Mouse (Mus musculus) kidney, embryonic 16.5 days (tissue): ENCODE results near the gene Rarg. TPM values are rescaled to one million over a fixed set of nuclear protein-coding genes. Genes with fewer than 3 reads are reported as not detected.

Experiments used
- ATAC-seq: fragments of 200-750 bp; cut with Nextera tagmentation; 2 replicates; pipeline ENCODE4 v1.8.0; 2017; ENCODE audit warnings: moderate TSS enrichment; ENCODE audit not compliant: low FRiP score, low TSS enrichment
- H3K27ac ChIP-seq: fragments of 300-500 bp; sonication (generic); 2 replicates; pipeline ENCODE4 v1.5.1; 2014; ENCODE audit warnings: low read length
- H3K27me3 ChIP-seq: fragments of 300-500 bp; sonication (generic); 2 replicates; pipeline ENCODE4 v1.6.1; 2014; ENCODE audit warnings: low read length, control low read depth, mixed read lengths; ENCODE audit not compliant: insufficient read depth
- H3K36me3 ChIP-seq: fragments of 300-500 bp; sonication (generic); 2 replicates; pipeline ENCODE4 v1.6.1; 2014; ENCODE audit warnings: low read length, control low read depth, mixed read lengths; ENCODE audit not compliant: insufficient read depth
- H3K4me1 ChIP-seq: fragments of 300-500 bp; sonication (generic); 2 replicates; pipeline ENCODE4 v1.6.1; 2014; ENCODE audit warnings: low read length, control low read depth, mixed read lengths; ENCODE audit not compliant: insufficient read depth
- H3K4me2 ChIP-seq: fragments of 300-500 bp; sonication (generic); replicated peaks from 2 replicates; pipeline ENCODE4 v1.6.1; 2014; ENCODE audit warnings: low read depth, low read length
- H3K4me3 ChIP-seq: fragments of 300-500 bp; sonication (generic); 2 replicates; pipeline ENCODE4 v1.5.1; 2014; ENCODE audit warnings: mild to moderate bottlenecking, low read length
- H3K9ac ChIP-seq: fragments of 300-500 bp; sonication (generic); replicated peaks from 2 replicates; pipeline ENCODE4 v1.6.1; 2014; ENCODE audit warnings: low read length
- H3K9me3 ChIP-seq: fragments of 300-500 bp; sonication (generic); 2 replicates; pipeline ENCODE4 v1.6.1; 2016; ENCODE audit warnings: low read length, control low read depth
- WGBS: fragments of 180-500 bp; shearing (Covaris S2); extraction: QIAGEN DNeasy Blood & Tissue Kit; methylation state at CpG from one replicate; pipeline ENCODE4 v1.1.7; 2014; 5-methylcytosine and 5-hydroxymethylcytosine counted together
- polyA plus RNA-seq: library from polyadenylated mRNA; unstranded; fragments of >200 nt; fragmentation: Nextera tagmentation; extraction: Ambion mirVana; gene quantifications from 2 replicates; pipeline ENCODE4 v1.2.1, GENCODE M21; 2015

Rarg gene
- polyA plus RNA-seq, 1 experiment from 2014 or later: 31.9 TPM

DNA sequence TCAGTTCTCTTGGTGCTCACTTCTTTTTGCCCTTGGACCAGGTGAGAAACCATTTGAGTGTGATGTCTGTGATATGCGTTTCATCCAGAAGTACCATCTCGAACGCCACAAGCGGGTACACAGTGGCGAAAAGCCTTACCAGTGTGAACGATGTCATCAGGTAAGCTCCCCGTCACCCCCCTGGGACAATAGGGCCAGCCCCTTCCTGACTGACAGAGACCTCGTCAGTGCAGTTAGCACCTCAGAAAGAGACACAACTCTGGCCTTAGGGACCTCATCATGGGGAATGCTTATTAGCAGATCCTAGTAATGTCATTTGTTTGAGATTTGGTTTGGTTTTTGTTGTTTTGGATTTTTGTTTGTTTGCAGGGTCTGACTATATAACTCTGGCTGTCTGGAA, 48.2 kb downstream of the Rarg start:
- ATAC-seq: no peak
- peaks cover 76% of the 10 kb centered on the region for H3K36me3 ChIP-seq

DNA sequence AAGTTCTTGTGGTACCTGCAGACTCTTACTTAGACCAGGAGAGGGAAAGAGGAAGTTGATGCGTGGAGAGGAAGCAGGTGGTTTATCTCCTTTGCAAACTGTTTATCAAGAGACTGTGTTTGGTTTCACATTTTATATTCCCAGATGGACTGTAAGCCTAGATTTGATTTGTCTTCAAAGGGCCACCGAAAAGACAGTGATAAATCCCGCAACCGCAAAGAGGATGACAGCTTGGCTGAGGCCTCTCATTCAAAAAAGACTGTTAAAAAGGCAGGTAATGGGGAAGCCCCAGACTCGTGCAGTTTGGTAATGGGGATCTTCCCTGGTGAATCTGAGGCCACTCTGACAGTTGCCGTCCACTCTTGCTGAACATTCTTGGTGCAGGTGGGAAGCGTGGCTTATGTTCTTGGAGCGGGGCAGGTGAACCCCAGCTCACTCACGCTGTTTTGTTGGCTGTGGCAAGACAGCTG, 49.2 kb downstream of the Rarg start:
- peaks cover 66% of the 10 kb centered on the region for H3K36me3 ChIP-seq
- H3K27ac ChIP-seq: peak overlapping the region; percentile 67

More for the DNA sequence above, 48.2 kb downstream of the Rarg start:
- Histone ChIP-seq H3K4me2 (no peak overlapping the region), H3K4me3 (no peak overlapping the region), H3K9me3 (no peaks in the 10 kb centered on the region), H3K27me3 (no peaks in the 10 kb centered on the region), H3K4me1 (peaks cover 43% of the 10 kb centered on the region), H3K9ac (no peak overlapping the region), H3K27ac (no peak overlapping the region)
- WGBS: 79% methylated on average over 8 of the region's 8 CpGs

DNA sequence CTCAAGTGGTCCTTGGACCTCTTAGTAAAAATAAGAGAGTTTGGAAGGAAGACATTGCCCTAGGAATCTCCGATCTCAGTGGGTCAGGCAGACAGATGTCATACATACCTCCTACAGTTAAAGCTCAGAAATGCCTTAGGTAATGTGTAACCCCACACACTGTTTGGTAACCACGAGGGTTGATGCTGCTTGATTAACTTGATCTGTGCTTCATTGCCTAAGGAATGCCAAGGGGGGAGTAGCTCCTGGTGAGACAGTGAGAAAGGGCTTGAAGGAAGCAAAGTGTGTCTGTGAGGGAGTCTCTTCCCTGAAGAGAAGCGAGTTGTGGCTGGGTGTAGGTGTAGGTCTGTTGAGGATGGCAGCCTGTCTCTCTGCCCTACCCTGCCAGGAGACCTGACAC, 50.0 kb downstream of the Rarg start:
- WGBS: 42% methylated on average over 3 of the region's 3 CpGs
- no peak overlapping the region; the same call in 1 of the 2 replicates for H3K9ac ChIP-seq
- peaks cover 59% of the 10 kb centered on the region for H3K36me3 ChIP-seq
- H3K4me1 ChIP-seq: peaks cover 46% of the 10 kb centered on the region
- peak; percentile 33; the same call in 1 of the 2 replicates for ATAC-seq
- peak overlapping the region; percentile 37 for H3K4me2 ChIP-seq
- no peaks in the 10 kb centered on the region for H3K9me3 ChIP-seq
- H3K4me3 ChIP-seq: peak overlapping the region; percentile 3; the same call in 1 of the 2 replicates
- H3K27ac ChIP-seq: peak overlapping the region; percentile 68
- H3K27me3 ChIP-seq: no peaks in the 10 kb centered on the region

More for the DNA sequence above, 49.2 kb downstream of the Rarg start:
- Histone ChIP-seq H3K9ac (peak overlapping the region; percentile 29; the same call in 1 of the 2 replicates), H3K4me3 (peak overlapping the region; percentile 8; the same call in 1 of the 2 replicates), H3K27me3 (no peaks in the 10 kb centered on the region), H3K4me1 (peaks cover 43% of the 10 kb centered on the region), H3K4me2 (peak overlapping the region; percentile 37), H3K9me3 (no peaks in the 10 kb centered on the region)
- 62% methylated on average over 9 of the region's 9 CpGs for WGBS
- ATAC-seq: no peak

DNA sequence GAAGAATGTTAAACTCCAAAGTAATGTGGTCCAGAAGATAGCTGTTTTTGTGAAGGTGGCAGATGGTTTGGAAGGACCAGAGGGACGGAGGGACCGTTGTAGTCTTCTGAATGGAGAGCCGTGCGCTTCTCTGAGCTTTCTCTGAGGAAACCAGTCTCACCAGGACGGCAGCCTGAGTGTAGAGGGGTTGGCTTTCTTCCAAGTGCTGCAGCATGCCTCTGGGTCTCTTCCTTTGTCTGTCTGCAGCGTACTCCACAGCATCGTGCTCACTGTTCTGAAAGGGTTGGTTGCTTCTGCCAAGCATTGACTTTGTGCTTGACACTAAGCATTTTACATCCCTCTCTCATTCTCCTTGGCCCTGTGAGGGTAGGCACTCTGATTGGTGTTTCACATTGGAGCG, 51.5 kb downstream of the Rarg start:
- Histone ChIP-seq H3K9ac (peak overlapping the region; percentile 100), H3K4me2 (peak overlapping the region; percentile 79), H3K4me3 (peak overlapping the region; percentile 89), H3K36me3 (peaks cover 53% of the 10 kb centered on the region), H3K27me3 (no peaks in the 10 kb centered on the region), H3K9me3 (no peaks in the 10 kb centered on the region), H3K27ac (peak overlapping the region; percentile 51), H3K4me1 (peaks cover 48% of the 10 kb centered on the region)
- ATAC-seq: no peak
- WGBS: 38% methylated on average over 8 of the region's 8 CpGs

DNA sequence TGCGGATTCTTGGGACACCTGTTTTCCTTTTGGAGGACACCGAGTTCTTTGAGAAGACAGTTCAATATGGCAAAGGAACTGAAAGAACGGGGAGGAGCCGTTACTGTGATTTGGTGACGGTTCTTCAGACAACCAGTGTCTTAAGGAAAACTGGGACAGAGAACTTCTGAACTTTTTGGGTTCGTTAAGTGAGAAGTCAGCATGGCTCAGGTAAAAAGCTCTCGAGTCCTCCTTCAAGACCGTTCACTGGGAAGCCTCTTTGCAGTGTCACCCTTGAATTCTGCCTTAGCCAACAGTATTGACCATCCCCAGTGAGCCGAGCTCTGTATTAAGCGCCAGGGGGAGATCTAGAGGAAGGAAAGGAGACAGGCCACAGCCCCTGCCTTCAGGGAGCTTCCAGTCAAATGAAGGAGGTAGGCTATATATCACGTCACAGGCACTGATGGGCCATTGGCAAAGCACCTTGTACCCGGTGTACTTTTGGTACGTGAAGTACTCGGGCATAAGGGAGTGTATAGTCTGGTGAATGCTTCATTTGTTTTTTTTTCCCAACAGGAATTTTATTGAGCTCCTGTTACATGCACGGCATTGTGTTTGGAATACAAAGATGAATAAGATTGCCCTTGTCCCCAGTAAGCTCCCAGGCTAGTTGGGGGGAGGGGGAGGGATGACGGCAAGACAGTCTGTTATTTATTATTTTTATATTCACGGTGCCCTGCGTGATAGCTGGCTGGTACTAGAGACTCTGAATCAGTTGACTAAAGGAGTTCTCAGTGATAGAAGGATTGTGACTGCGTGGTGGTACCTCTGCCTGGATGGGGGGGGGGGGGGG, 52.4 kb downstream of the Rarg start, which contains the start of gene Csad:
TSS of gene Csad (minus strand) at position 51 of the 832 bp plus-strand sequence.
- no peak for ATAC-seq
- H3K27me3 ChIP-seq: no peaks in the 10 kb centered on the region
- WGBS: 39% methylated on average over 19 of the region's 19 CpGs
- peak within 1 kb of the TSS; percentile 89 for H3K4me3 ChIP-seq
- peak within 1 kb of the TSS; percentile 100 for H3K27ac ChIP-seq
- peaks cover 48% of the 10 kb centered on the region for H3K4me1 ChIP-seq
- H3K9ac ChIP-seq: peak within 1 kb of the TSS; percentile 100
- peaks cover 45% of the 10 kb centered on the region for H3K36me3 ChIP-seq
- H3K4me2 ChIP-seq: peak within 1 kb of the TSS; percentile 79
- H3K9me3 ChIP-seq: no peaks in the 10 kb centered on the region

DNA sequence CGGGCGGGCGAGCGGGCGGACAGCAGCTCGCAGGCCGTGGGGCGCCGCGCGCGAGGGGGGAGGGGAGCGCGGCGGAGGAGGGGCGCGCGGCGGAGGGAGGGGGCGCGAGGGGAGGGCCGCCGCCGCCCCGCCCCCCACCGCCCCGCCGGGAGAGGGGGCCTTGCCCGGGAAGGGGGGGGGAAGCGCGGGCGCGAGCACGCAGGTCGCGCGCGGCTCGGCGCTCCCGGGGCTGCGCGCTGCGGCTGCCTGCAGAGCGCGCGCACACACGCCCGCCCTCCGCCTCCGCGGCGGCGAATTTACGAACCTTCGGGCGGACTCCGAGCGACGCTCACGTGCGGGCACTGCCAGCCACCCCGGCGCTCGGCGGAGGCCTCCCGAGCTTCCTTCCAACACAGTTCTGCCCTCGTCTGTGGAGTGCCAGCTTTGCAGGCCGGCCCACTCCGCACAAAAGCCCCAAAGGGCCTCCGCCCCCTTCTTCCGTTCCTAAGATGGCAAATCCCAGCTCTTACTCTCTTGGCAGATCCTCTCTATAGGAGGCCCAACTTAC, 53.4 kb downstream of the Rarg start:
- peaks cover 38% of the 10 kb centered on the region for H3K36me3 ChIP-seq
- no peaks in the 10 kb centered on the region for H3K27me3 ChIP-seq
- peak; percentile 29 for ATAC-seq
- peak overlapping the region; percentile 89 for H3K4me3 ChIP-seq
- peak overlapping the region; percentile 100 for H3K27ac ChIP-seq
- no peaks in the 10 kb centered on the region for H3K9me3 ChIP-seq
- H3K4me1 ChIP-seq: peaks cover 48% of the 10 kb centered on the region
- H3K9ac ChIP-seq: peak overlapping the region; percentile 100
- peak overlapping the region; percentile 79 for H3K4me2 ChIP-seq
- 0% methylated on average over 39 of the region's 72 CpGs for WGBS

DNA sequence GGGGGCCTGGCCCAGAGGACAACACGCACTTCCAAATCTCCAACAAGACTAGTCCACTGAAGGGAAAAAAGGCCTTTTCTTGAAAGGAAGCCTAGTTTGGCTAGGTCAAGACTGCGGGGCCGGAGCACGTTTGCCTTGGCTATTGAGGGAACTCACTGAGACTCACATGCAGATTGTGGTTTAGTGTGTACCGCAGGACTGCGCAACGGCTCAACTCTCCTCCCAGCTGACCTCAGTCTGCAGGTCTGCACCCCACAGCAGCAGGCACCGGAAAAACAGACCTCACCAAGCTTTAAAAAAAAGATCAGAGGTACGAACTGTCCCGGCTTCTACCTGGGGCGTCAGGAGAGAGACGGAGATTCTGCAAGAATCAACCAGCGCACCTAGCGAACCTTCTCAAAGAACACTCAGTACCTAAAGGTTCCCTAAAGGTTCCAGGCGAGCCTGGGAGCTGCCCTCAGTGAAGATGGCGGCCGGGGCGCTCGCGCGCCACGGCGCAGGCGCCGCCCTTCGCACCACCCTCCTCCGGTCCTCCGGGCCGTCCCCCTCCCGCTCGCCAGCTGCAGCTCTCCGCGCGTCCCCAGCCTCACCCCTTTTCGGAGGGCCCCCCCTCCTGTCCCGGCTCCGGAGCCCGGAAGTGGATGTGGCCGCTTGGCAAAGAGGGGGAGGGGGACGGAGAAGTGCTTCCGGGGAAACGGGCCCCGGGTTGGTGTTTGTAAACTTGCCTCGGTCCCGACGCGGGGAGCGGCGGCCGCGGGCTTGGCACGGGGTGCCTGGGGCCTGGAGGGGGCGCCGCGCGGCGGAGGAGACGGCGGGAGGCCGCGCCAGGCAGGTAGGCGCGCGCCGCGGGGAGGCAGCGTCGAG, 54.1 kb downstream of the Rarg start, which contains the start of gene Zfp740:
TSS of gene Zfp740 (plus strand) at position 279 of the 864 bp plus-strand sequence.
- Histone ChIP-seq H3K4me1 (peaks cover 43% of the 10 kb centered on the region), H3K4me3 (peak within 1 kb of the TSS; percentile 89)

DNA sequence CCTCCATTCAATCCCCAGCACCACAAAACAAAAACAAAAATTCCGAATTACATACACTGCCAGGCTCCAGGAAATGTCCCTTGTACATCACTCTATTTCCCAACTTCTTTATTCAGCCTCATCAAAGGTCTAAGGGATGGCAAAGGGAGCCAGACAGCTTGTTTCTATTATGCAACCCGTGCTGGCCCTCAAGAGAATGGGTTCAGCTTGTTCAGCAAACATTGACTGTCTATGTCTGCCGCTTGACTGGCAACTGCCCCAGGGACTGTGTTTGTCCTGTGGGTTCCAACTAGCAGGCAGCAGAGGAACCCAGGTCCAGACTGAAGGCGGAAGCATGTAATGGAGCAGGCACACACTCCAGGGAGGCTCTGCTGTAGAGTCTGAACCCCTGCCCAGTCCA, 58.5 kb downstream of the Rarg start:
- no peaks in the 10 kb centered on the region for H3K9me3 ChIP-seq
- no peak overlapping the region for H3K27ac ChIP-seq
- peaks cover 4% of the 10 kb centered on the region; the same call in 1 of the 2 replicates for H3K4me1 ChIP-seq
- no peaks in the 10 kb centered on the region for H3K27me3 ChIP-seq
- H3K4me3 ChIP-seq: no peak overlapping the region
- no peak for ATAC-seq
- WGBS: 93% methylated on average over 4 of the region's 4 CpGs
- H3K36me3 ChIP-seq: 0 out of 2 replicates have a peak, but pooled peaks cover 4% of the 10 kb centered on the region
- no peak overlapping the region for H3K4me2 ChIP-seq
- no peak overlapping the region for H3K9ac ChIP-seq

More for the DNA sequence above, 54.1 kb downstream of the Rarg start, which contains the start of gene Zfp740:
- H3K36me3 ChIP-seq: peaks cover 31% of the 10 kb centered on the region
- no peaks in the 10 kb centered on the region for H3K27me3 ChIP-seq
- WGBS: 0% methylated on average over 46 of the region's 68 CpGs
- H3K9me3 ChIP-seq: no peaks in the 10 kb centered on the region
- H3K27ac ChIP-seq: peak within 1 kb of the TSS; percentile 100
- H3K9ac ChIP-seq: peak within 1 kb of the TSS; percentile 100
- ATAC-seq: peak; percentile 96
- peak within 1 kb of the TSS; percentile 79 for H3K4me2 ChIP-seq

DNA sequence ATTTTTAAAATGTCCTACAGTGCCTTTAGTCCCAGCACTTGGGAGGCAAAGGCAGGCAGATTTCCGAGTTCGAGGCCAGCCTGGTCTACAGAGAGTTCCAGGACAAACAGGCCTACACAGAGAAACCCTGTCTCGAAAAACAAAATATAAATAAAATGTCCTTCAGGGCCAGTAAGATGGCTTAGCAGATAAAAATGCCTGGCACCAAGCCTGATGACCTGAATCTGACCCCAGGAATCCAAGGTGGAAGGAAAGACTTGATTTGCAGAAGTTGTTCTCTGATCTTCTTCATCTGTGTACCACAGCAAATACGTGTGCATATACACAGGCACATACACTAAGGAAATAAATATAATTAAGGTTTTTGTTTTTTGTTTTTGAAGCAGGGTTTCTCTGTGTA, 61.9 kb downstream of the Rarg start:
- no peaks in the 10 kb centered on the region for H3K36me3 ChIP-seq

More for the DNA sequence above, 61.9 kb downstream of the Rarg start:
- 62% methylated on average over 4 of the region's 4 CpGs for WGBS
- no peak overlapping the region for H3K9ac ChIP-seq
- no peak for ATAC-seq
- peaks cover 10% of the 10 kb centered on the region; the same call in 1 of the 2 replicates for H3K4me1 ChIP-seq
- H3K4me2 ChIP-seq: no peak overlapping the region
- H3K4me3 ChIP-seq: no peak overlapping the region
- no peaks in the 10 kb centered on the region for H3K9me3 ChIP-seq
- H3K27me3 ChIP-seq: no peaks in the 10 kb centered on the region
- no peak overlapping the region for H3K27ac ChIP-seq
